Mouse (Mus musculus): ENCODE measurements at regions not wholly inside any gene's neighbourhood (a gene's known extent, or its start where the extent isn't known, plus 50 kb on each side); places are given as distances from the start of the nearest gene placed in this dataset.
"Not testable (repeated sequence)": the region's sequence is repeated elsewhere in the genome, so short reads cannot be mapped to it uniquely, and the experiment has no call there.

DNA sequence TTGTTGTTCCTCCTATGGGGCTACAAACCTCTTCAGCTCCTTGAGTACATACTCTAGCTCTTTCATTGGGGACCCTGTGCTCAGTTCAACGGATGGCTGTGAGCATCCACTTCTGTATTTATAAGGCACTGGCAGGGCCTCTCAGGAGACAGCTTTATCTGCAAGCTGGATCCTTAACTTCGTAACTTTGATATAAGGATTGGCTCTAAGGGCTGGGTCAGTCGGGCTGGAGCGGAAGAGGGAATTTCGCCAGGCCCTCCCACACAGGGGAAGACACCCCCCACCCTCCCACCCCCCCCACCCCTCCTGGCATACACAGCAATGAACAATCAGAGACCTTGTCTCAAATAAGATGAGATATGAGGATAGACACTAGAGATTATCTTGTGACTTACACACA is 304.3 kb upstream of the Chordc1 start:
- Histone ChIP-seq H3K9me3 (replicated peaks) (no peaks in the 10 kb centered on the region), H3K27me3 (ENCODE audit: low read depth, poor library complexity, severe bottlenecking) (no peaks in the 10 kb centered on the region), H3K4me1 (no peaks in the 10 kb centered on the region), H3K36me3 (no peaks in the 10 kb centered on the region), H3K4me3 (no peak overlapping the region), H3K27ac (no peak overlapping the region)
- DNase-seq (ENCODE audit: low spot score), result peak; percentile 81
- 74% methylated on average over 5 of the region's 5 CpGs for WGBS

GRCm38 (mm10) chr9:18002557-18002956 is 289.4 kb upstream of the Chordc1 start:
- no peak overlapping the region for H3K4me3 ChIP-seq
- H3K36me3 ChIP-seq, result no peaks in the 10 kb centered on the region
- no peaks in the 10 kb centered on the region for H3K9me3 ChIP-seq (replicated peaks)
- no peaks in the 10 kb centered on the region for H3K4me1 ChIP-seq
- no peak for DNase-seq (ENCODE audit: low spot score)
- H3K27ac ChIP-seq, result no peak overlapping the region
- H3K27me3 ChIP-seq (ENCODE audit: low read depth, poor library complexity, severe bottlenecking), result no peaks in the 10 kb centered on the region
- 52% methylated on average over 2 of the region's 2 CpGs for WGBS

DNA sequence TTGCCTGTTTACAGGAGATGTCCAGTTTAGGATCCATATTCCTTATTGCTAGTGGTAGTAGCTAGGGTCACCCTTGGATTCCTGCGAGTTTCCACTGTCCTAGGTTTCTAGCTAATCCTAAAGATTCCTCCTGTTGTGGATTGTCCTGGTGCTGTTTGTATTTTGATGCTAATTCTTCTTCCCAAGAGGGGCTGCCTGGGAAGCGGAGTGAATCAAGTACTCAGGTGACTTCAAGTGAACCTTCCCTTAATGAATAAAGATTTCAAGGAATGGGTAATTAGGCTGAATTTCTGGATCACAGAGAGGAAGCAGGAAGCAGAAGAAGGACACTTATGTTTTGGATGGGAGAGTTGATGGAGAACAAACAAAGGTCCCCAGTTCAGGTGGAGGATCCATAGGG is 250.6 kb upstream of the Chordc1 start:
- H3K4me1 ChIP-seq, result no peaks in the 10 kb centered on the region
- no peak overlapping the region for H3K4me3 ChIP-seq
- H3K27ac ChIP-seq, result no peak overlapping the region
- WGBS, result 71% methylated on average over 2 of the region's 2 CpGs
- no peaks in the 10 kb centered on the region for H3K36me3 ChIP-seq
- DNase-seq (ENCODE audit: low spot score), result no peak
- H3K27me3 ChIP-seq (ENCODE audit: low read depth, poor library complexity, severe bottlenecking), result no peaks in the 10 kb centered on the region
- no peaks in the 10 kb centered on the region for H3K9me3 ChIP-seq (replicated peaks)

GRCm38 (mm10) chr9:18042636-18043035 is 249.3 kb upstream of the Chordc1 start:
- H3K4me3 ChIP-seq; H3K36me3 ChIP-seq; H3K27me3 ChIP-seq (ENCODE audit: low read depth, poor library complexity, severe bottlenecking); H3K27ac ChIP-seq; H3K4me1 ChIP-seq; H3K9me3 ChIP-seq (replicated peaks); DNase-seq (ENCODE audit: low spot score): not testable (repeated sequence)
- 86% methylated on average over 3 of the region's 3 CpGs for WGBS

- H3K27ac ChIP-seq, result no peak overlapping the region
- no peaks in the 10 kb centered on the region for H3K4me1 ChIP-seq
- no peaks in the 10 kb centered on the region for H3K36me3 ChIP-seq
- no peaks in the 10 kb centered on the region for H3K27me3 ChIP-seq (ENCODE audit: low read depth, poor library complexity, severe bottlenecking)
- DNase-seq (ENCODE audit: low spot score), result no peak
- H3K9me3 ChIP-seq (replicated peaks), result no peaks in the 10 kb centered on the region
- H3K4me3 ChIP-seq, result no peak overlapping the region
These were observed 215.0 kb upstream of the Chordc1 start for GRCm38 (mm10) chr9:18076942-18077341.

- not testable (repeated sequence) for DNase-seq (ENCODE audit: low spot score); H3K27me3 ChIP-seq (ENCODE audit: low read depth, poor library complexity, severe bottlenecking); H3K9me3 ChIP-seq (replicated peaks); H3K4me1 ChIP-seq; H3K36me3 ChIP-seq; H3K27ac ChIP-seq; H3K4me3 ChIP-seq
- 88% methylated on average over 5 of the region's 5 CpGs for WGBS
These were observed 213.5 kb upstream of the Chordc1 start for GRCm38 (mm10) chr9:18078446-18078845.

DNA sequence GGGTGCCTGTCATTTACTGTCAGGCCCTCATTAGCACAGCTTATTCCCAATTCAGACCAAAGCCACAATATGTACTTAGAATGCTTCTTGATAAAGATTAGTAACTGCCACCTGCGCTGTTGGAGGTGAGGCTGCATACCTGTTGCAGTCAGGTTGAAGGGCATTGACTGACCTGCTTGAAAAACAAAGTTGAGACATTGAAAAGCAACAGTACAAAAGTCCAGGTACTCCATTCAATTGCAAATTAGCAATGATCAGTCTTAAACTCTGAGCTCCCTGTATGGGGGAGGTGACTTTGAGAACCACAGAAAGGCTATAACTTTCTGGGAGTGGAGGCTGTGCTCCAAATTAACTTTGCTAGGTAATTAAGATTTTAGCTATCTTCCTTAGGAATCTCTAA is 212.8 kb upstream of the Chordc1 start:
- H3K36me3 ChIP-seq; H3K27me3 ChIP-seq (ENCODE audit: low read depth, poor library complexity, severe bottlenecking); DNase-seq (ENCODE audit: low spot score); H3K9me3 ChIP-seq (replicated peaks); H3K27ac ChIP-seq; H3K4me1 ChIP-seq; H3K4me3 ChIP-seq: not testable (repeated sequence)
- 91% methylated on average over 1 of the region's 1 CpGs for WGBS

Measured in limb, embryonic 10.5 days (tissue).